Mouse (Mus musculus): Measurements from ENCODE around the gene H2-K1. TPM values are rescaled to one million over a fixed set of nuclear protein-coding genes. Genes with fewer than 3 reads are reported as not detected.

H2-K1 gene
- polyA plus RNA-seq, 1 experiment from 2014 or later = 4.7 TPM

MicroRNA genes within 50 kb of the gene (microRNA counts, 519-probe panel; counts per million panel counts)
- microRNA mmu-miR-219 = 684 counts per million, percentile 72 among the panel's probes with 10 or more counts

Small RNA genes within 50 kb of the gene (microRNA-seq; reads per million reads assigned to microRNA genes)
- gene Mir219a-1 = 2.3 reads per million
- not detected for gene Mir219c

Other genes starting within 250 kb of the H2-K1 start
- gene Rab11b, start 239.8 kb downstream of the H2-K1 start, polyA plus RNA-seq (2016; fragmentation: Nextera tagmentation; extraction: Ambion mirVana) = 325 and 350 TPM in 2 replicates
- gene Angptl4, start 218.5 kb downstream of the H2-K1 start, polyA plus RNA-seq (2016; fragmentation: Nextera tagmentation; extraction: Ambion mirVana) = 30.2 and 38.9 TPM in 2 replicates
- 24.8 and 28.5 TPM in 2 replicates for gene Kank3, start 189.8 kb downstream of the H2-K1 start, polyA plus RNA-seq (2016; fragmentation: Nextera tagmentation; extraction: Ambion mirVana)
- 867 and 991 TPM in 2 replicates for gene Rps28, start 175.8 kb downstream of the H2-K1 start, polyA plus RNA-seq (2016; fragmentation: Nextera tagmentation; extraction: Ambion mirVana)
- gene Ndufa7, start 175.8 kb downstream of the H2-K1 start, polyA plus RNA-seq (2016; fragmentation: Nextera tagmentation; extraction: Ambion mirVana) = 497 and 518 TPM in 2 replicates
- gene Cd320, start 157.3 kb downstream of the H2-K1 start, polyA plus RNA-seq (2016; fragmentation: Nextera tagmentation; extraction: Ambion mirVana) = 98.2 and 119 TPM in 2 replicates
- not detected in 2 replicates for gene Gm7029, start 126.5 kb downstream of the H2-K1 start, polyA plus RNA-seq (2016; fragmentation: Nextera tagmentation; extraction: Ambion mirVana)
- gene Kifc1, start 109.7 kb downstream of the H2-K1 start, polyA plus RNA-seq (2016; fragmentation: Nextera tagmentation; extraction: Ambion mirVana) = 5.9 and 6.6 TPM in 2 replicates
- 0.20 and 0.38 TPM in 2 replicates for gene Platr17, start 95.2 kb downstream of the H2-K1 start, polyA plus RNA-seq (2016; fragmentation: Nextera tagmentation; extraction: Ambion mirVana)
- 88.1 and 92.2 TPM in 2 replicates for gene Daxx, start 90.9 kb downstream of the H2-K1 start, polyA plus RNA-seq (2016; fragmentation: Nextera tagmentation; extraction: Ambion mirVana)
- gene Tapbp, start 84.4 kb downstream of the H2-K1 start, polyA plus RNA-seq (2016; fragmentation: Nextera tagmentation; extraction: Ambion mirVana) = 9.2 and 16.0 TPM in 2 replicates
- gene Zbtb22, start 84.4 kb downstream of the H2-K1 start, polyA plus RNA-seq (2016; fragmentation: Nextera tagmentation; extraction: Ambion mirVana) = 20.2 and 23.2 TPM in 2 replicates
- 43.2 and 43.9 TPM in 2 replicates for gene Rgl2, start 70.8 kb downstream of the H2-K1 start, polyA plus RNA-seq (2016; fragmentation: Nextera tagmentation; extraction: Ambion mirVana)
- gene Pfdn6, start 60.0 kb downstream of the H2-K1 start, polyA plus RNA-seq (2016; fragmentation: Nextera tagmentation; extraction: Ambion mirVana) = 212 and 258 TPM in 2 replicates
- 61.7 and 78.2 TPM in 2 replicates for gene Wdr46, start 59.7 kb downstream of the H2-K1 start, polyA plus RNA-seq (2016; fragmentation: Nextera tagmentation; extraction: Ambion mirVana)
- 2.9 and 3.9 TPM in 2 replicates for gene B3galt4, start 48.9 kb downstream of the H2-K1 start, polyA plus RNA-seq (2016; fragmentation: Nextera tagmentation; extraction: Ambion mirVana)
- gene Vps52, start 44.5 kb downstream of the H2-K1 start, polyA plus RNA-seq (2016; fragmentation: Nextera tagmentation; extraction: Ambion mirVana) = 49.8 and 50.3 TPM in 2 replicates
- 1,605 and 1,760 TPM in 2 replicates for gene Rps18, start 44.3 kb downstream of the H2-K1 start, polyA plus RNA-seq (2016; fragmentation: Nextera tagmentation; extraction: Ambion mirVana)
- 11.8 and 15.0 TPM in 2 replicates for gene Ring1, start 24.3 kb upstream of the H2-K1 start, polyA plus RNA-seq (2016; fragmentation: Nextera tagmentation; extraction: Ambion mirVana)
- 25.9 and 33.7 TPM in 2 replicates for gene H2-Ke6, start 27.7 kb upstream of the H2-K1 start, polyA plus RNA-seq (2016; fragmentation: Nextera tagmentation; extraction: Ambion mirVana)
- 196 TPM in 2 replicates for gene Slc39a7, start 31.3 kb upstream of the H2-K1 start, polyA plus RNA-seq (2016; fragmentation: Nextera tagmentation; extraction: Ambion mirVana)
- 49.9 and 51.0 TPM in 2 replicates for gene Rxrb, start 31.5 kb upstream of the H2-K1 start, polyA plus RNA-seq (2016; fragmentation: Nextera tagmentation; extraction: Ambion mirVana)
- gene Col11a2, start 39.1 kb upstream of the H2-K1 start, polyA plus RNA-seq (2016; fragmentation: Nextera tagmentation; extraction: Ambion mirVana) = 0.43 and 2.5 TPM in 2 replicates
- gene H2-Oa, start 92.0 kb upstream of the H2-K1 start, polyA plus RNA-seq (2016; fragmentation: Nextera tagmentation; extraction: Ambion mirVana) = 0.31 and 0.66 TPM in 2 replicates
- 4.2 and 5.3 TPM in 2 replicates for gene H2-DMa, start 119.2 kb upstream of the H2-K1 start, polyA plus RNA-seq (2016; fragmentation: Nextera tagmentation; extraction: Ambion mirVana)
- gene Brd2, start 122.3 kb upstream of the H2-K1 start, polyA plus RNA-seq (2016; fragmentation: Nextera tagmentation; extraction: Ambion mirVana) = 140 and 145 TPM in 2 replicates
- gene H2-DMb2, start 143.0 kb upstream of the H2-K1 start, polyA plus RNA-seq (2016; fragmentation: Nextera tagmentation; extraction: Ambion mirVana) = 0.18 and 0.40 TPM in 2 replicates
- 0.18 and 0.51 TPM in 2 replicates for gene H2-DMb1, start 152.7 kb upstream of the H2-K1 start, polyA plus RNA-seq (2016; fragmentation: Nextera tagmentation; extraction: Ambion mirVana)
- 1.6 and 3.2 TPM in 2 replicates for gene Tap1, start 187.2 kb upstream of the H2-K1 start, polyA plus RNA-seq (2016; fragmentation: Nextera tagmentation; extraction: Ambion mirVana)
- gene Psmb9, start 187.4 kb upstream of the H2-K1 start, polyA plus RNA-seq (2016; fragmentation: Nextera tagmentation; extraction: Ambion mirVana) = 0.78 and 1.1 TPM in 2 replicates
- gene Psmb8, start 197.4 kb upstream of the H2-K1 start, polyA plus RNA-seq (2016; fragmentation: Nextera tagmentation; extraction: Ambion mirVana) = 0.74 and 0.87 TPM in 2 replicates
- 0.49 and 0.61 TPM in 2 replicates for gene Tap2, start 203.2 kb upstream of the H2-K1 start, polyA plus RNA-seq (2016; fragmentation: Nextera tagmentation; extraction: Ambion mirVana)
- gene H2-Ob, start 238.6 kb upstream of the H2-K1 start, polyA plus RNA-seq (2016; fragmentation: Nextera tagmentation; extraction: Ambion mirVana) = not detected in 2 replicates

All from limb, embryonic 10.5 days (tissue).